Mouse (Mus musculus): ENCODE results near the gene Chst10. TPM values are rescaled to one million over a fixed set of nuclear protein-coding genes. Genes with fewer than 3 reads are reported as not detected.
A peak's percentile ranks its signal among the peaks of the same experiment; 100 is the strongest.

The Chst10 gene
- total and polyA plus RNA-seq, 3 experiments: 0.31 to 0.43 TPM; not detected in 1

GRCm38 (mm10) chr1:38847975-38848374 is 50.0 kb downstream of the Chst10 start:
- TF ChIP-seq USF1 (IDR thresholded peaks at IDR 0.05; ENCODE audit: low read depth, low read length) (peak; percentile 67; the same call in 1 of the 2 replicates), POLR2A (IDR thresholded peaks at IDR 0.05; ENCODE audit: control insufficient read depth in 1 of 2, insufficient read depth in 1 of 2, low read depth in 1 of 2, low read length in 2 of 2, poor library complexity in 1 of 2) (no peak)
- no peak overlapping the region for H3K4me3 ChIP-seq (ENCODE audit: control insufficient read depth in 1 of 2, insufficient read depth in 1 of 2, low read depth in 2 of 2, low read length in 2 of 2)
- H3K79me2 ChIP-seq (ENCODE audit: control insufficient read depth, insufficient read depth, low read length, poor library complexity): no peaks in the 10 kb centered on the region
- H3K4me1 ChIP-seq (ENCODE audit: control insufficient read depth in 1 of 2, insufficient read depth in 2 of 2, low read length in 2 of 2): peaks cover 33 to 38% of the 10 kb centered on the region in 2 experiments
- H3K27me3 ChIP-seq (ENCODE audit: control insufficient read depth in 1 of 2, insufficient read depth in 2 of 2, low read length in 2 of 2): no peaks in the 10 kb centered on the region
- H3K9me3 ChIP-seq (replicated peaks; ENCODE audit: insufficient read depth, low read length): no peaks in the 10 kb centered on the region
- H3K27ac ChIP-seq (ENCODE audit: control insufficient read depth, low read depth, low read length): no peak overlapping the region
- H3K36me3 ChIP-seq (ENCODE audit: control insufficient read depth in 1 of 2, insufficient read depth in 2 of 2, low read length in 2 of 2): peaks cover 0 to 31% of the 10 kb centered on the region in 2 experiments; a peak in 2 of 4 replicates
- H3K9ac ChIP-seq (ENCODE audit: control insufficient read depth, low read depth, low read length, poor library complexity, severe bottlenecking): no peak overlapping the region
- DNase-seq (ENCODE audit: low read depth, low spot score): no peak

GRCm38 (mm10) chr1:38843275-38843674 is 54.7 kb downstream of the Chst10 start:
- H3K27me3 ChIP-seq (ENCODE audit: control insufficient read depth in 1 of 2, insufficient read depth in 2 of 2, low read length in 2 of 2): no peaks in the 10 kb centered on the region
- no peak overlapping the region for H3K9ac ChIP-seq (ENCODE audit: control insufficient read depth, low read depth, low read length, poor library complexity, severe bottlenecking)
- no peak overlapping the region for H3K4me3 ChIP-seq (ENCODE audit: control insufficient read depth in 1 of 2, insufficient read depth in 1 of 2, low read depth in 2 of 2, low read length in 2 of 2)
- TF ChIP-seq POLR2A (IDR thresholded peaks at IDR 0.05; ENCODE audit: control insufficient read depth in 1 of 2, insufficient read depth in 1 of 2, low read depth in 1 of 2, low read length in 2 of 2, poor library complexity in 1 of 2): no peak
- no peak for TF ChIP-seq RAD21 (IDR thresholded peaks at IDR 0.05; ENCODE audit: low read depth, low read length)
- no peak for TF ChIP-seq ZKSCAN1 (IDR thresholded peaks at IDR 0.05; ENCODE audit: low read depth, low read length)
- TF ChIP-seq MXI1 (IDR thresholded peaks at IDR 0.05; ENCODE audit: low read depth, low read length): no peak
- TF ChIP-seq TBP (IDR thresholded peaks at IDR 0.05; ENCODE audit: low read depth, low read length): no peak
- no peak for TF ChIP-seq ZC3H11A (IDR thresholded peaks at IDR 0.05; ENCODE audit: low read depth, low read length)
- TF ChIP-seq MAZ (IDR thresholded peaks at IDR 0.05; ENCODE audit: low read depth, low read length): no peak
- TF ChIP-seq EP300 (IDR thresholded peaks at IDR 0.05; ENCODE audit: low read depth in 1 of 2, low read length in 2 of 2): no peak
- TF ChIP-seq USF1 (IDR thresholded peaks at IDR 0.05; ENCODE audit: low read depth, low read length): no peak
- TF ChIP-seq ELF1 (IDR thresholded peaks at IDR 0.05; ENCODE audit: low read depth, low read length): no peak
- no peak for TF ChIP-seq POLR2AphosphoS2 (IDR thresholded peaks at IDR 0.05; ENCODE audit: low read length)
- TF ChIP-seq E2F4 (IDR thresholded peaks at IDR 0.05; ENCODE audit: borderline replicate concordance, low read depth, low read length): no peak
- TF ChIP-seq TAL1 (IDR thresholded peaks at IDR 0.05; ENCODE audit: low read length): no peak
- TF ChIP-seq NELFE (IDR thresholded peaks at IDR 0.05; ENCODE audit: low read depth, low read length): no peak
- peaks cover 10 to 13% of the 10 kb centered on the region in 2 experiments for H3K4me1 ChIP-seq (ENCODE audit: control insufficient read depth in 1 of 2, insufficient read depth in 2 of 2, low read length in 2 of 2)
- no peaks in the 10 kb centered on the region for H3K9me3 ChIP-seq (replicated peaks; ENCODE audit: insufficient read depth, low read length)
- H3K27ac ChIP-seq (ENCODE audit: control insufficient read depth, low read depth, low read length): no peak overlapping the region
- DNase-seq (ENCODE audit: low read depth, low spot score): no peak
- H3K79me2 ChIP-seq (ENCODE audit: control insufficient read depth, insufficient read depth, low read length, poor library complexity): no peaks in the 10 kb centered on the region
- peaks cover 0 to 2% of the 10 kb centered on the region in 2 experiments; a peak in 2 of 4 replicates for H3K36me3 ChIP-seq (ENCODE audit: control insufficient read depth in 1 of 2, insufficient read depth in 2 of 2, low read length in 2 of 2)

- TF ChIP-seq MEF2A (IDR thresholded peaks at IDR 0.05; ENCODE audit: extremely low read depth, insufficient replicate concordance, low read depth, low read length, poor library complexity, severe bottlenecking) (no peak), MAZ (IDR thresholded peaks at IDR 0.05; ENCODE audit: low read depth, low read length) (no peak), CHD1 (IDR thresholded peaks at IDR 0.05; ENCODE audit: low read depth, low read length) (no peak), MXI1 (IDR thresholded peaks at IDR 0.05; ENCODE audit: low read depth, low read length) (no peak), JUND (IDR thresholded peaks at IDR 0.05; ENCODE audit: low read depth, low read length) (no peak), USF1 (IDR thresholded peaks at IDR 0.05; ENCODE audit: low read depth, low read length) (no peak), MAX (IDR thresholded peaks at IDR 0.05; ENCODE audit: low read length) (no peak), SMC3 (IDR thresholded peaks at IDR 0.05; ENCODE audit: low read depth, low read length) (no peak), CHD2 (IDR thresholded peaks at IDR 0.05; ENCODE audit: low read length) (no peak), RAD21 (IDR thresholded peaks at IDR 0.05; ENCODE audit: low read depth, low read length) (no peak)
- no peak overlapping the region for H3K27ac ChIP-seq (ENCODE audit: control insufficient read depth, low read depth, low read length)
- no peak for DNase-seq (ENCODE audit: low read depth, low spot score)
Observed at GRCm38 (mm10) chr1:38842861-38843260, 55.1 kb downstream of the Chst10 start.

More at GRCm38 (mm10) chr1:38842861-38843260, 55.1 kb downstream of the Chst10 start:
- Histone ChIP-seq H3K9me3 (replicated peaks; ENCODE audit: insufficient read depth, low read length) (no peaks in the 10 kb centered on the region), H3K79me2 (ENCODE audit: control insufficient read depth, insufficient read depth, low read length, poor library complexity) (no peaks in the 10 kb centered on the region), H3K27me3 (ENCODE audit: control insufficient read depth in 1 of 2, insufficient read depth in 2 of 2, low read length in 2 of 2) (no peaks in the 10 kb centered on the region), H3K4me1 (ENCODE audit: control insufficient read depth in 1 of 2, insufficient read depth in 2 of 2, low read length in 2 of 2) (peaks cover 9 to 10% of the 10 kb centered on the region in 2 experiments), H3K4me3 (ENCODE audit: control insufficient read depth in 1 of 2, insufficient read depth in 1 of 2, low read depth in 2 of 2, low read length in 2 of 2) (no peak overlapping the region), H3K36me3 (ENCODE audit: control insufficient read depth in 1 of 2, insufficient read depth in 2 of 2, low read length in 2 of 2) (no peaks in the 10 kb centered on the region; a peak in 1 of 4 replicates), H3K9ac (ENCODE audit: control insufficient read depth, low read depth, low read length, poor library complexity, severe bottlenecking) (no peak overlapping the region)
